Mouse (Mus musculus) liver, postnatal 0 days (tissue): ENCODE results near the gene Cdon.

Source experiments
- CTCF ChIP-seq: sonication (generic); IDR thresholded peaks from 2 replicates; pipeline ENCODE4 v1.5.1; 2016; ENCODE audit warnings: antibody characterized with exemption, low read depth
- EP300 ChIP-seq: IDR thresholded peaks from 2 replicates; pipeline ENCODE4 v1.6.1; 2016; ENCODE audit warnings: antibody characterized with exemption, low read depth, mild to moderate bottlenecking

- TF ChIP-seq CTCF, result no peak
- TF ChIP-seq EP300, result no peak
Measured at GRCm38 (mm10) chr9:35439062-35439442, 18.1 kb downstream of the Cdon start.
